Mouse (Mus musculus): ENCODE data around the gene Adgrg5. TPM values are rescaled to one million over a fixed set of nuclear protein-coding genes. Genes with fewer than 3 reads are reported as not detected.

The Adgrg5 gene
- polyA plus RNA-seq, 1 experiment from 2014 or later = not detected

DNA sequence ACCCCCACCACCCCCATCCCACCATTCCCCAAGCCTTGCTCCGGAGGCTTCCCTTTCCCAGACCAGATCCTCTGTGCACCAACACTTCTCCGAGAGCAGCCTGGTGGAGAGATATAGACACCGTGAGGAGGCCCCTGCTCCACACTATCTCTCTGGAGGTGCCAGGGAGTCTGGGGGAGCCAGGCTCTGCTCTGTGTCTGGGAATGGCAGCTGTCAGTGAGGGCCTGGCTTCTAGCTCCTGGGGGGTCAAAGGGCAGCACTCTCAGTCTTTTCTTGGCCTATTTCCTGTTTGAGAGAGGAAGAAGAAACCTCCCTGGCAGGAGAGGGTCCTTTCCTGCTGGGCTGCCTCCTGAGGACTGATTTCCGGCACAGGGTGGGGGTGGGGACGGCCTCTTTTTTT lies 22.5 kb upstream of the Adgrg5 start:
- Histone ChIP-seq H3K4me3 (replicated peaks) (no peak overlapping the region), H3K27ac (no peak overlapping the region), H3K9me3 (no peaks in the 10 kb centered on the region), H3K36me3 (peaks cover 41% of the 10 kb centered on the region), H3K4me1 (replicated peaks) (peaks cover 55% of the 10 kb centered on the region), H3K27me3 (no peaks in the 10 kb centered on the region), H3K4me2 (no peak overlapping the region), H3K9ac (replicated peaks) (peak overlapping the region; percentile 31; the same call in 1 of the 2 replicates)
- ATAC-seq (ENCODE audit: insufficient number of reproducible peaks, insufficient read depth, low FRiP score, low TSS enrichment, low read depth) = no peak
- 7% methylated on average over 5 of the region's 5 CpGs for WGBS

DNA sequence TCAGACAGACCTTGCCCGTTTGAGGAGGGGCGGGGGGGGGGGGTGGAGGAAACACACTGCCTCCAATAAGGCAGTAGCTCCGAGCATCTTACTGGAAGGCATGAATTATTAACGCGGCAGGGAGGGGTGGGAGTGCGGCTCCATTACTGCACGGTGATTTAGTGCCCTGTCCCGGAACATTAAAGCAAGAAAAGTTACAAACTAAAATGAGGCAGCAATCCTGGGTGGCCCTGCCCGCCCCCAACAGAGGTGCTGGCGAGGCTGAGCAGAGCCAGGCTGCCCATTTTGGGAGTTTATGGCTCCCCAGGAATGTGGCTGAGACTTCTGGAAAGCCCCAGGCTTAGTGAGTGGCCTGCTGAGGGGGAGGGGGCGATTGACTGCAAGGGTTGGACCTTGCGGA lies 19.8 kb upstream of the Adgrg5 start:
- Histone ChIP-seq H3K36me3 (peaks cover 66% of the 10 kb centered on the region), H3K27ac (peak overlapping the region; percentile 56), H3K4me3 (replicated peaks) (no peak overlapping the region), H3K27me3 (no peaks in the 10 kb centered on the region), H3K4me2 (no peak overlapping the region; the same call in 1 of the 2 replicates), H3K9me3 (no peaks in the 10 kb centered on the region), H3K4me1 (replicated peaks) (peaks cover 55% of the 10 kb centered on the region), H3K9ac (replicated peaks) (no peak overlapping the region)
- 5% methylated on average over 12 of the region's 12 CpGs for WGBS
- ATAC-seq (ENCODE audit: insufficient number of reproducible peaks, insufficient read depth, low FRiP score, low TSS enrichment, low read depth) = peak; percentile 68

DNA sequence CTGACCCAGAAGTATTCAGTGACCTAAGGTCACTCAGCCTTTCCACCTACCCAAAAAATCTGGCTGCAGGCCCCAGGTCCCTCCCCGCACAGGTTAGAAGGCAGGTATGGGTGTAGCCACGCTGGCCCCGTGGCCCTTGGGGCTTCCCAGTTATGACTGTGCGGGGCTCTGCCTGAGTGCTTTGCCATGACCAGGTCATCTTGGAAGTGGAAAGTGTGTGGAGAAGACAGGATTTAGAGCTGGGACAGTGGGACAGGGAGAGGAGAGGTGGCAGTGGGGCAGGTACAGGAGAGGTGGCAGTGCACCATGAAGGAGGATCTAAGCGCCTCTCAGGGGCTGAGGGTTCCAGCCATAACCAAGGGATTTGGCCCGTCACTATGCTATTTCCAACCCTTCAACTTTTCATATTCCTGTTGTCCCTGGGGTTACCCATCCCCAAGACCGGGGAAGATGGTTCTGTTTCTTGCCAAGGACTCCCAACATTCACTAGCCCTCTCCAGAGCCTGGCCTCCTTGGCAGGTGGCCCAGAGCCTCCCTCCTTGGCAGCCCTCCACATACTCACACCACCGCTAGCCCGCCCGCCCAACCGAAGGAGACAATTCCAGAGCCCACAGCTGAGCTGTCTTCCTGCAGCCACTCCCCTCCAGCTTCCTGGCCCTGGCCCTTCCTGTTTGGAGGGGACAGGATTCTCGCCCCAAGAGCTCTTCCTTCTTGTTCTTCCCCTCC lies 18.9 kb upstream of the Adgrg5 start:
- ATAC-seq (ENCODE audit: insufficient number of reproducible peaks, insufficient read depth, low FRiP score, low TSS enrichment, low read depth) = no peak
- peaks cover 74% of the 10 kb centered on the region for H3K36me3 ChIP-seq
- 89% methylated on average over 12 of the region's 12 CpGs for WGBS
- no peak overlapping the region for H3K4me2 ChIP-seq
- no peaks in the 10 kb centered on the region for H3K27me3 ChIP-seq
- no peak overlapping the region for H3K4me3 ChIP-seq (replicated peaks)
- H3K27ac ChIP-seq = peak overlapping the region; percentile 56
- no peaks in the 10 kb centered on the region for H3K9me3 ChIP-seq
- peaks cover 46% of the 10 kb centered on the region for H3K4me1 ChIP-seq (replicated peaks)
- no peak overlapping the region for H3K9ac ChIP-seq (replicated peaks)

DNA sequence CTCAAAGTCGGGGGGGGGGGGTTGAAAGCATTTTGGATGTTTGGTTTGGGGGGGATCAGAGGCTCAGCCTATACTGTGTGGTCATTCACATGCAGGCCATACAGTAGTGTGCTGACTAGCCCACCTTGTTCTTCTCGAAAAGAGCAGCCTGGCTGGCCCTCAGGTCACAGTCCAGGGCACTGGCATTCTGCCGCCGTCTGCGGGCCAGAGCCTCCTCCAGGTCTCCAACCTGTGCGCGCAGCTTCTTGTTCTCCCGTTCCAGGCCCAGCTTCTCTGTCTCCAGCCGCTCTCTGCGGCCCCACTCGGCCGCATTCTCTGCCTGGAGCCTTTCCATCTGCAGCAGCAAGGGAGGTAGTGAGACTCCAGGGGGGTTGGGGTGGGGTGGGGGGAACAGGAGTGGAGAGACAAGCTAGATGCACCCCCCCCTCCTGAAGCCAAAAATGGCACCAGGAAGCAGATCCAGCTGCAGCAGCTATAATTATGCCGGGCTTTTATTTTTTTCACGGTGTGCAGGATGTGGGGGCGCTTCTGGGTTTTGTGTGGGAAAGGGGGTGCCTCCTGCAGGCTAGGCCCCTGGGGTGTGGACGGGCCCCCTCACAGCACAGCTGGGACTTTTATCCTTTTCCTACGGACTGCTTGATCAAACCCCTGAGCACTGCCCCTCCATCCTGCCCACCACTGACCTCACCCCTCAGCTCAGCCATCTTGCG lies 15.7 kb upstream of the Adgrg5 start:
- peaks cover 2% of the 10 kb centered on the region for H3K27me3 ChIP-seq
- no peak overlapping the region for H3K4me2 ChIP-seq
- H3K9me3 ChIP-seq = no peaks in the 10 kb centered on the region
- peak overlapping the region; percentile 29; the same call in 1 of the 2 replicates for H3K27ac ChIP-seq
- no peak overlapping the region for H3K4me3 ChIP-seq (replicated peaks)
- peaks cover 42% of the 10 kb centered on the region for H3K4me1 ChIP-seq (replicated peaks)
- 81% methylated on average over 18 of the region's 18 CpGs for WGBS
- peaks cover 93% of the 10 kb centered on the region for H3K36me3 ChIP-seq
- ATAC-seq (ENCODE audit: insufficient number of reproducible peaks, insufficient read depth, low FRiP score, low TSS enrichment, low read depth) = no peak
- 0 out of 2 replicates have a peak overlapping the region, but pooled peaks have one; percentile 8 for H3K9ac ChIP-seq (replicated peaks)

DNA sequence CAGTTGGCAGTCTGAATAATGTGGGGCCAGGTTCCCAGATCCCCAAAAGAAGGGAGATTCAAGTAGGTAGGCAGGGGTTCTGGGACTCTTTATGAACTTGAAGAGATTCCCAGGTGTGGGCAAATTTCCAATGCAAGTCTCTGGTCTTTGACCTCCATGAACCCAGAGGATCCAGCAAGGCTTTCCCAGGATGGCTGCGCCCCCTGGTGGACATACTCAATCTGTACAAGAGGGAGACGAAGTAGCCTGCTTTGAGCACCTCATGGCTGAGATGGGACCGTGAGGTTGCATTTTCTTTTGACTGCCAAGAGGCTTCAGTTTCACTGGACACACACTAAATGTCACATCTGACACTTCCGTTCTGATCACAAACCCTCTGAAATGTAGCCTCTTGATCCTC lies 14.6 kb upstream of the Adgrg5 start:
- 3% methylated on average over 4 of the region's 4 CpGs for WGBS
- no peaks in the 10 kb centered on the region for H3K9me3 ChIP-seq
- no peak for ATAC-seq (ENCODE audit: insufficient number of reproducible peaks, insufficient read depth, low FRiP score, low TSS enrichment, low read depth)
- H3K27ac ChIP-seq = 0 out of 2 replicates have a peak overlapping the region, but pooled peaks have one; percentile 29
- no peak overlapping the region for H3K4me3 ChIP-seq (replicated peaks)
- H3K4me1 ChIP-seq (replicated peaks) = peaks cover 42% of the 10 kb centered on the region
- no peak overlapping the region for H3K4me2 ChIP-seq
- peaks cover 12% of the 10 kb centered on the region for H3K27me3 ChIP-seq
- H3K9ac ChIP-seq (replicated peaks) = no peak overlapping the region
- peaks cover 91% of the 10 kb centered on the region for H3K36me3 ChIP-seq

DNA sequence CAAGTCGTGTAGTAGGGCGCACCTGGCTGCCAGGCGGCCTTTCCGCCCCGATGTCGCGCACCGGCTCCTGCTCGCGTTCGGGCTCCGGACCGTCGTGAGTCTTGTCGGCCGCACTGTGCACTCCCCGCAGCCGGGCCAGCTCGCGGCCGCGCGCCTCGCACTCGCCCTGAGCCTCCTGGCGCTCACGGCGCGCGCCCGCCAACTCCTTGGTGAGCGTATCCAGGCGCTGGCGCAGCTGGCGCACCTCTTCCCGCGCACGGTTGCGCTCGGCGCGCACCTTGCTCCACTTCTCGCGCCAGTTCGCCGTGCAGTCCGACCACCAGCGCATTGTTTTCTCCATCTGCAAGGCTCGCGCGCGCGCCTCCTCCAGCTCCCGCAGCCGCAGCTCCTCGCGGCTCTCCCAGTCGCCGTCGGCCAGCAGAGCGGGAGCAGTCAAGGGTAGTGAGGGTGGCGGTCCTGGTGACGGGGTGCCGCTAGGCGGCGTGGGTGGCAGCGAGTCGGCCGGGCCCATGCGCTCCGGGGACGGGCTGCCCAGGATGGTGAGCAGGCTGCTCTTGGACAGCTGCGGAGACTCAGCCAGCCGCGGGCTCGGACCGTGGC lies 10.3 kb upstream of the Adgrg5 start:
- Histone ChIP-seq H3K36me3 (peaks cover 49% of the 10 kb centered on the region), H3K27ac (no peak overlapping the region), H3K9me3 (no peaks in the 10 kb centered on the region), H3K9ac (replicated peaks) (peak overlapping the region; percentile 54), H3K4me3 (replicated peaks) (peak overlapping the region; percentile 45), H3K27me3 (peaks cover 13% of the 10 kb centered on the region), H3K4me2 (peak overlapping the region; percentile 72), H3K4me1 (replicated peaks) (peaks cover 53% of the 10 kb centered on the region)
- 4% methylated on average over 77 of the region's 77 CpGs for WGBS
- ATAC-seq (ENCODE audit: insufficient number of reproducible peaks, insufficient read depth, low FRiP score, low TSS enrichment, low read depth) = no peak; the same call in 1 of the 2 replicates

DNA sequence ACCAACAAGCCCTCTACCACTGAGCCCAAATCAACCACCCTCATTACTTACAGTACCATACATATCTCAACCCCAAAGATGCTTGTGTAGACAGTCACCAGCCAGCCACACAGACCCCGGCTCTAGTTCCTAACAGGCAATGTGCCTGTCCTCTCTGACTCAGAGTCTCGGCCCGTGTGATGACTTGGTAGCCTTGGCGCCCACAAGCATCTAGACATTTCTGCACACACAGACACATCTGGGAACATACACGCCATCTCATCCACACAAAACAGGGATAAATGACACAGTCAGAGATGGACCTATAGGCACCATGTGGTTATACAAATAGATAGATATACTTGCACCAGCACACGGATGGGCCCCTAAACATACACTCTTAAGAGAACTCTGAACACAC lies 9.2 kb upstream of the Adgrg5 start:
- H3K9ac ChIP-seq (replicated peaks) = 0 out of 2 replicates have a peak overlapping the region, but pooled peaks have one; percentile 19
- no peaks in the 10 kb centered on the region for H3K9me3 ChIP-seq
- H3K27me3 ChIP-seq = peaks cover 13% of the 10 kb centered on the region
- peaks cover 40% of the 10 kb centered on the region for H3K36me3 ChIP-seq
- no peak overlapping the region; the same call in 1 of the 2 replicates for H3K4me3 ChIP-seq (replicated peaks)
- WGBS = 82% methylated on average over 6 of the region's 6 CpGs
- peak overlapping the region; percentile 80 for H3K27ac ChIP-seq
- no peak for ATAC-seq (ENCODE audit: insufficient number of reproducible peaks, insufficient read depth, low FRiP score, low TSS enrichment, low read depth)
- H3K4me2 ChIP-seq = peak overlapping the region; percentile 78
- peaks cover 53% of the 10 kb centered on the region for H3K4me1 ChIP-seq (replicated peaks)

DNA sequence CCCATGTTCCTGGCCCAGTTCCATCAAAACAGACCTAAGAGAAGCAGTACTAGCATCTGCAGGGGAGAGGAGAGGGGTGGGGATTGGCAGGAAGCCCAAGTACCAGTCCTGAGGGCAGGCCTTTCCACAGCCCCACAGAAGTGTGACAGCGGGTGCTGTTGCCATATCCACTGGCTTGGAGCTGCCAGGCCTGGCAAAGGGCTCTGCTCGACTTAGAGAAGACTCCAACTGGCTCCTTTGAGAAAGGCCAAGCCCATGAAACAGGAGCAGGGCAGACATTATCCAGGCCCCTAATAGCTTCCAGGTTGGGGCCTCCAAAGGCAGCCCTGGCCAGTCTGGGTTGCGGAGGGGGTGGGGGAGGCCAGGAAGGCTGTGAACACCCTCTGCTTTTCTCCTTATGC lies 8.8 kb upstream of the Adgrg5 start:
- peak; percentile 30; the same call in 1 of the 2 replicates for ATAC-seq (ENCODE audit: insufficient number of reproducible peaks, insufficient read depth, low FRiP score, low TSS enrichment, low read depth)
- H3K27ac ChIP-seq = peak overlapping the region; percentile 80
- H3K4me1 ChIP-seq (replicated peaks) = peaks cover 53% of the 10 kb centered on the region
- 10% methylated on average over 3 of the region's 3 CpGs for WGBS
- peaks cover 13% of the 10 kb centered on the region for H3K27me3 ChIP-seq
- H3K36me3 ChIP-seq = peaks cover 36% of the 10 kb centered on the region
- H3K9me3 ChIP-seq = no peaks in the 10 kb centered on the region
- peak overlapping the region; percentile 12; the same call in 1 of the 2 replicates for H3K4me3 ChIP-seq (replicated peaks)
- peak overlapping the region; percentile 78 for H3K4me2 ChIP-seq
- 0 out of 2 replicates have a peak overlapping the region, but pooled peaks have one; percentile 19 for H3K9ac ChIP-seq (replicated peaks)

DNA sequence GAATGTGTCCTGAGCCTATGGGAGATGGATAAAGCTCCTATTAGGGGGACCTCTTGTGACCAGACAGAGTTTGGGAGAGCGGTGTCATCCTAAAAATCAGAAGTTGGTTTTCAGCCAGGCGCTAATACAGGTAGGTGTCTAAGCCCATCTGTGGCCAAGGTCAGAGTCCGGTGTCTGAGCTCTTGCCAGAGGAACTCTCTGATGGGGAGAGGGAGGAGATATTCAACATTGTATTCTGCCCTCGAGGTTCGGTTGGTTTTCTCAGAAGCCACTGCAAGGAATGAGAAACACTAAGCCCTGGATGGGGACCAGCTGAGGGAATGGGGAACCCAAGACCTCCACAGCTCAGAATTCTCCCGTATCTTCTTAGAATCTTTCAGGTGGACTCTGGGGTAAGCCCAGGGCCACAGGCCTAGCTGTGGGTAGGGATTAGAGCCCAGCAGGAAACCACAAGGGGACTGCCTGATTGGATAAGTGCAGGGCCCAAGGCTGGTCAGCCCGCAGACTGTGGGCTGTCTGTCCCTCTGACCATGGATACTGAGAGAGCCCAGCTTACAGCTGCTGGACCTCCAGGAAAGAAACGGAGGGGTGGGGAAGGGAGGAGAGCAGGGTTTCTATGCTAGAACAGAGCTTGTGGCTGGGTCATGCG lies 7.1 kb upstream of the Adgrg5 start:
- 0 out of 2 replicates have a peak overlapping the region, but pooled peaks have one; percentile 53 for H3K27ac ChIP-seq
- peak overlapping the region; percentile 78 for H3K4me2 ChIP-seq
- ATAC-seq (ENCODE audit: insufficient number of reproducible peaks, insufficient read depth, low FRiP score, low TSS enrichment, low read depth) = no peak
- WGBS = 48% methylated on average over 9 of the region's 9 CpGs
- H3K36me3 ChIP-seq = peaks cover 19% of the 10 kb centered on the region
- no peaks in the 10 kb centered on the region for H3K9me3 ChIP-seq
- H3K4me1 ChIP-seq (replicated peaks) = peaks cover 50% of the 10 kb centered on the region
- H3K27me3 ChIP-seq = peaks cover 13% of the 10 kb centered on the region
- peak overlapping the region; percentile 55 for H3K9ac ChIP-seq (replicated peaks)
- H3K4me3 ChIP-seq (replicated peaks) = peak overlapping the region; percentile 82

DNA sequence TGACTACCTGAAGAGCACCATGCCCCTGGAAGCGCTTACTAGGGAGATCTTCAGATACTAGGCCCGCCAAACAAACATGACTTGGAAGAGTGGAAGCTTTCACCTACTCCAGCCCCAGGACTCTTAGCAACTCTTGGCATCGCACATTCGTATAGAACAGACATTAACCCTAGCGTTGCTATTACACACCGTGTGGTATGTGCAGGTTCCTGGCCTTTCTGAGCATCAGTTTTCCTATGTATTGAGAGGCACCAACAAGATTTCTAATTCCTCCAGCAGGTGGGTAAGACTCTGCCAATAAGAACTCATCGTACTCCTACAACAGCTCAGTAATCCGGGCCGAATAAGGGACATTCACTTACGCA lies 6.6 kb upstream of the Adgrg5 start:
- Histone ChIP-seq H3K9ac (replicated peaks) (peak overlapping the region; percentile 55), H3K27ac (peak overlapping the region; percentile 90), H3K4me3 (replicated peaks) (peak overlapping the region; percentile 82), H3K36me3 (peaks cover 14% of the 10 kb centered on the region), H3K27me3 (peaks cover 13% of the 10 kb centered on the region), H3K4me2 (peak overlapping the region; percentile 78), H3K9me3 (no peaks in the 10 kb centered on the region), H3K4me1 (replicated peaks) (peaks cover 45% of the 10 kb centered on the region)
- WGBS = 8% methylated on average over 10 of the region's 10 CpGs
- ATAC-seq (ENCODE audit: insufficient number of reproducible peaks, insufficient read depth, low FRiP score, low TSS enrichment, low read depth) = 0 out of 2 replicates have a peak, but pooled peaks have one; percentile 2
